Mouse (Mus musculus) intestine, embryonic 15.5 days (tissue): ENCODE measurements at regions not wholly inside any gene's neighbourhood (a gene's known extent, or its start where the extent isn't known, plus 50 kb on each side); places are given as distances from the start of the nearest gene placed in this dataset.
"Not testable (repeated sequence)": the region's sequence is repeated elsewhere in the genome, so short reads cannot be mapped to it uniquely, and the experiment has no call there.

Experiments
- ATAC-seq: fragments of 200-750 bp; cut with Nextera tagmentation; 2 replicates; pipeline ENCODE4 v1.8.0; 2017; ENCODE audit warnings: moderate TSS enrichment, moderate library complexity
- H3K27ac ChIP-seq: fragments of 300-500 bp; sonication (generic); 2 replicates; pipeline ENCODE4 v1.5.1; 2015; ENCODE audit warnings: mild to moderate bottlenecking, inconsistent platforms
- H3K27me3 ChIP-seq: fragments of 300-500 bp; sonication (generic); replicated peaks from 2 replicates; pipeline ENCODE4 v1.6.1; 2015; ENCODE audit warnings: inconsistent platforms
- H3K36me3 ChIP-seq: fragments of 300-500 bp; sonication (generic); 2 replicates; pipeline ENCODE4 v1.6.1; 2015; ENCODE audit warnings: inconsistent platforms
- H3K4me1 ChIP-seq: fragments of 300-500 bp; sonication (generic); replicated peaks from 2 replicates; pipeline ENCODE4 v1.6.1; 2015; ENCODE audit warnings: inconsistent platforms
- H3K4me2 ChIP-seq: fragments of 300-500 bp; sonication (generic); replicated peaks from 2 replicates; pipeline ENCODE4 v1.6.1; 2015; ENCODE audit warnings: mild to moderate bottlenecking, inconsistent platforms
- H3K4me3 ChIP-seq: fragments of 300-500 bp; sonication (generic); replicated peaks from 2 replicates; pipeline ENCODE4 v1.5.1; 2015; ENCODE audit warnings: inconsistent platforms
- H3K9ac ChIP-seq: fragments of 300-500 bp; sonication (generic); 2 replicates; pipeline ENCODE4 v1.6.1; 2015; ENCODE audit warnings: inconsistent platforms
- H3K9me3 ChIP-seq: fragments of 300-500 bp; sonication (generic); 2 replicates; pipeline ENCODE4 v1.6.1; 2016; ENCODE audit warnings: inconsistent platforms
- WGBS: fragments of 180-500 bp; shearing (Covaris S2); methylation state at CpG from one replicate; pipeline ENCODE4 v1.1.7; 2015; 5-methylcytosine and 5-hydroxymethylcytosine counted together

GRCm38 (mm10) chr14:58321234-58321633, 250.9 kb downstream of the Fgf9 start:
- Histone ChIP-seq H3K4me1 (no peaks in the 10 kb centered on the region), H3K9ac (no peak overlapping the region), H3K9me3 (no peaks in the 10 kb centered on the region), H3K4me3 (no peak overlapping the region), H3K4me2 (no peak overlapping the region), H3K27ac (no peak overlapping the region), H3K27me3 (no peaks in the 10 kb centered on the region), H3K36me3 (no peaks in the 10 kb centered on the region)
- ATAC-seq: no peak
- 76% methylated on average over 5 of the region's 5 CpGs for WGBS

DNA sequence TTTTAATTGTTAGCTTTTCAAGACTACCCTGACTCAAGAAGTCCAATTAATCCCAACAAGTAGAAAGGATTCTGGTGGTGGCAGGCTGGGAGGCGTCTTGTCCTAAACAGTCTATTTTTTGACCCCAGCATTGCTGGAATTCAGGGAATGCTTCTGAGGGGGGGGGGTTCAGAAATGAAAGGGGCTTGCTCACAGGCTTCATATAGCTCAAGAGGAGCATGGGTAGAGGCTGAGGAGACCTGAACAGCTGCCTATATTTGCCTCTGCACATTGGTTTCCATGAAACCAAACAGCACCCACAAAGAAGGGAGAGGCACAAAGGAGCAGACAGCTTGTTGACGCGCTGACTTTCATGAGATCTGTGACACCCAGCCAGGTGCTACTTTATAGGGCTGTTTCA, 247.3 kb downstream of the Fgf9 start:
- H3K27me3 ChIP-seq: no peaks in the 10 kb centered on the region
- H3K27ac ChIP-seq: no peak overlapping the region
- WGBS: 76% methylated on average over 3 of the region's 3 CpGs
- H3K4me2 ChIP-seq: no peak overlapping the region
- no peak overlapping the region for H3K9ac ChIP-seq
- no peaks in the 10 kb centered on the region for H3K36me3 ChIP-seq
- no peak for ATAC-seq
- H3K4me3 ChIP-seq: no peak overlapping the region
- H3K9me3 ChIP-seq: no peaks in the 10 kb centered on the region
- H3K4me1 ChIP-seq: no peaks in the 10 kb centered on the region

DNA sequence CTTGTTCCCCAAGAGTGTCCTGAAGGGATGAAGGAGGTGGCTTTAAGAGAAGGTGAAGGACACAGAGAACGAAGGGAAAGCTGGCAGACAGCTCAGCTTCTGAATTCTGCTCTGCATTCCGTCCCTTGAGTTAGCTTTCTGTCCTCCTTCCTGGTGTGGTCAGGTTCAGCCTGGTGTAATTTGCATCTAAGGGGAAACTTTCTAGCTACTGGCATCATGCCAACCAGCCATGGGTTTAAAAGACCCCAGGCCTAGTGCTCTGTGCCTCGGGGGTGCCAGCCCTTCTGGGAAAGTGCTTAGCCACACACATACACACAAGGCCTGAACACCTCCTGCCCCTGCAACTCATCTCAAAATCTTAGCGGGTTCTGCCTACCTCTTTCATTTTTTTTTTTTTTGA, 246.9 kb downstream of the Fgf9 start:
- H3K9me3 ChIP-seq: no peaks in the 10 kb centered on the region
- WGBS: 54% methylated on average over 4 of the region's 4 CpGs
- no peak overlapping the region for H3K27ac ChIP-seq
- H3K36me3 ChIP-seq: no peaks in the 10 kb centered on the region
- H3K9ac ChIP-seq: no peak overlapping the region
- no peak for ATAC-seq
- H3K4me2 ChIP-seq: no peak overlapping the region
- no peaks in the 10 kb centered on the region for H3K27me3 ChIP-seq
- no peaks in the 10 kb centered on the region for H3K4me1 ChIP-seq
- H3K4me3 ChIP-seq: no peak overlapping the region

DNA sequence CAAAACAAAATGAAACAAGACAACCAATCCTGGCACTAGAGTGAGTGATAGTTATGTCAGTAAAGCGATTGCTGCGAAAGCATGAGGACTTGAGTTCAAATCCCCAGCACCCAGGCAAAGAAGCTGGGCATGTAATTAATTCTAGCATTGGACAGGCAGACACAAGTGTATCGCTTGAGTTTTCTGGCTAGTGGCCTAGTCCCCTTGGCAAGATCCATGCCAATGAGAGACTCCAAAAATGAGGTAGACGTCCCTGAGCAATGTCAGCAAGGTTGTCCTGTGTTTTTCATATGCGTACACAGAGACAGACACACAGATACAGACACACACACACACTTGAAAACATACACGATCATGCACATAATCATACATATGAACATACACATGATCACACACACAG, 237.3 kb downstream of the Fgf9 start:
- 90% methylated on average over 6 of the region's 6 CpGs for WGBS
- Histone ChIP-seq H3K27ac (no peak overlapping the region), H3K4me1 (no peaks in the 10 kb centered on the region)

DNA sequence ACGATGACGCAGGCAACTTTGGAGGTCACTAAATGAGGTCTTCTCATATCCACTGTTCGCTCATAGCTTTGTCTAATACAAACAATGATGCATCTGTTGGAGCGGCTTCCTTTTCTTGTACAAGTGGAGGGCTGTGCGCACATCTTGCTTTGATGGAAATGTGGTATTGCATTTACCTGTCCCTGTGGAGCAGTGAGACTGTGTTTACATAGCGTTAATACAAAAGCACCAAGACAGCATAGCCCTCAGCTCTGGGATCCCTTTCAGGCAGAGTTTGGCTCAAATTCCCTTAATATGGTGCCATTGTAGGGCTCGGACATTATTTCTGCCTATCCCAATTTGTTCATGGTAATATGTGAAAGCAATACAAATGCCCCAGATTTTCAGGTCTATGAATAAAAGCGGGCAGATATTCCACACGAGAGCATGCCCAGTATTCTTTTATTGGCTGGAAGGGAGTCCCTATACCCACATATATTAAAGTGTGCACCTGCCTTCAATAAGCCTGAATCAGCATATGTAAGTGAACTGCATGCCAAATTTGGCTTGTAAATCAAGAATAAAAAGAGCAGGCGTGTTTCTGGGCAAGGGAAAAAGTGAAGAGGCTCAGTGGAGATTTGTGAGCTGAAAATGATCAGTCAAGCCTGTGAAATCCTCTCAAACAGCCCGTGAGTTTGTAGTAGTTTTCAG, 236.6 kb downstream of the Fgf9 start:
- H3K9me3 ChIP-seq: no peaks in the 10 kb centered on the region
- H3K27ac ChIP-seq: no peak overlapping the region
- no peaks in the 10 kb centered on the region for H3K4me1 ChIP-seq
- H3K4me3 ChIP-seq: no peak overlapping the region
- 84% methylated on average over 11 of the region's 11 CpGs for WGBS
- H3K36me3 ChIP-seq: no peaks in the 10 kb centered on the region
- H3K27me3 ChIP-seq: no peaks in the 10 kb centered on the region
- H3K4me2 ChIP-seq: no peak overlapping the region
- no peak overlapping the region for H3K9ac ChIP-seq
- ATAC-seq: no peak

More for the DNA sequence above, 237.3 kb downstream of the Fgf9 start:
- Histone ChIP-seq H3K4me2 (no peak overlapping the region), H3K9ac (no peak overlapping the region), H3K9me3 (no peaks in the 10 kb centered on the region), H3K27me3 (no peaks in the 10 kb centered on the region), H3K36me3 (no peaks in the 10 kb centered on the region), H3K4me3 (no peak overlapping the region)
- ATAC-seq: no peak

GRCm38 (mm10) chr14:58300411-58300887, 230.1 kb downstream of the Fgf9 start:
- H3K27ac ChIP-seq: no peak overlapping the region; the same call in 1 of the 2 replicates
- no peaks in the 10 kb centered on the region for H3K36me3 ChIP-seq
- no peak overlapping the region for H3K4me2 ChIP-seq
- WGBS: 48% methylated on average over 10 of the region's 10 CpGs
- no peaks in the 10 kb centered on the region for H3K4me1 ChIP-seq
- H3K4me3 ChIP-seq: no peak overlapping the region
- H3K27me3 ChIP-seq: no peaks in the 10 kb centered on the region
- ATAC-seq: peak; percentile 43
- H3K9me3 ChIP-seq: no peaks in the 10 kb centered on the region
- H3K9ac ChIP-seq: no peak overlapping the region

DNA sequence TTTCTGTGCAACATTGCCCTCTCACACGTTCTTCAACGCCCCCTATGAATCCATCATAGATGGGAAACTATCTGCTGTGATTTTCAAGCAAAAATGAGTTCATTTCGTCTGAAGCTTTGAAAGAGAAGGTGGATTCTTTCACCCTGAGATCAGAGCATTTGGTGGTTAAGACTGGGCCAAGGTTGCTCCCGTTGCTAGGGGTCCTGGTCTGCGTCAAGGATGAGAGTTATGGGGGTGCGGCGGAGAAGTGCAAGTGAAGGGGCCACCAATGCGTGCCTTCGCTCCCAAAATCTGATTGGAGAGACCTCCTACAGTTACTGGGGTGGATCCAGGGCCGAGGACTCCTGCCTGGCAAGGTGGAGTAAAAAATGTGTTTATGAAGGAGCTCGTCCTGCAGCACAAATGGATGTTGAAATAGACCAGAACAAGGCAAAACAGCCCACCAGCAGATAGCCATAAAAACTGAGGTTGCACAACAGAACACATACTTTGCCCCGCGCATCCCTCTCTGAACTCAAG, 215.7 kb downstream of the Fgf9 start:
- Histone ChIP-seq H3K4me3 (no peak overlapping the region), H3K27ac (no peak overlapping the region)
- peak; percentile 34; the same call in 1 of the 2 replicates for ATAC-seq

GRCm38 (mm10) chr14:58282708-58283290, 212.5 kb downstream of the Fgf9 start:
- Histone ChIP-seq H3K9ac (no peak overlapping the region), H3K27me3 (no peaks in the 10 kb centered on the region), H3K27ac (no peak overlapping the region), H3K36me3 (no peaks in the 10 kb centered on the region), H3K9me3 (no peaks in the 10 kb centered on the region), H3K4me1 (0 out of 2 replicates have a peak, but pooled peaks cover 7% of the 10 kb centered on the region), H3K4me3 (no peak overlapping the region), H3K4me2 (peak overlapping the region; percentile 38)
- ATAC-seq: peak; percentile 79
- 30% methylated on average over 15 of the region's 15 CpGs for WGBS

More for the DNA sequence above, 215.7 kb downstream of the Fgf9 start:
- Histone ChIP-seq H3K36me3 (no peaks in the 10 kb centered on the region), H3K27me3 (no peaks in the 10 kb centered on the region), H3K4me2 (no peak overlapping the region), H3K9me3 (no peaks in the 10 kb centered on the region), H3K9ac (no peak overlapping the region), H3K4me1 (0 out of 2 replicates have a peak, but pooled peaks cover 7% of the 10 kb centered on the region)
- WGBS: 47% methylated on average over 13 of the region's 13 CpGs

DNA sequence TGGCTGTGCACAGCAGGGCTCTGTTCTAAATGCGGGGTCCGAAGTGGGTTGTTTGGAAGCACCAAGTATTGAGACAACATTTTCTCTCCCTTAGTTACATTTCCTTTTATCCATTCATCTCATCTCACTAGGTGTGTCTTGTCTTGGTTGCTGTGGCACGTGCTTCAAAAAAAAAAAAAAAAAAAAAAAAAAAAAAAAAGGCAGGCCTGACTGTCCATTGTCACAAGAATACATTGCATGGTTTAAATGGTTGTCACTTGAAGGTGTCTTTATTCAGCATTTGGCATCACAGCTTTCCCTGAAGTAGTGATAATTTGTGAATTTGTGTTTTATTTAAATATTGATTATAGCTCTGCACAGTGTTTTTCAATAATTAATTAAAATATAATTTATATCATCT, 211.9 kb downstream of the Fgf9 start:
- H3K4me2 ChIP-seq: peak overlapping the region; percentile 38; the same call in 1 of the 2 replicates
- WGBS: 79% methylated on average over 3 of the region's 3 CpGs
- 0 out of 2 replicates have a peak, but pooled peaks cover 7% of the 10 kb centered on the region for H3K4me1 ChIP-seq
- H3K9me3 ChIP-seq: no peaks in the 10 kb centered on the region
- no peak for ATAC-seq
- H3K27me3 ChIP-seq: no peaks in the 10 kb centered on the region
- H3K4me3 ChIP-seq: no peak overlapping the region
- H3K27ac ChIP-seq: no peak overlapping the region
- no peaks in the 10 kb centered on the region for H3K36me3 ChIP-seq
- H3K9ac ChIP-seq: no peak overlapping the region

DNA sequence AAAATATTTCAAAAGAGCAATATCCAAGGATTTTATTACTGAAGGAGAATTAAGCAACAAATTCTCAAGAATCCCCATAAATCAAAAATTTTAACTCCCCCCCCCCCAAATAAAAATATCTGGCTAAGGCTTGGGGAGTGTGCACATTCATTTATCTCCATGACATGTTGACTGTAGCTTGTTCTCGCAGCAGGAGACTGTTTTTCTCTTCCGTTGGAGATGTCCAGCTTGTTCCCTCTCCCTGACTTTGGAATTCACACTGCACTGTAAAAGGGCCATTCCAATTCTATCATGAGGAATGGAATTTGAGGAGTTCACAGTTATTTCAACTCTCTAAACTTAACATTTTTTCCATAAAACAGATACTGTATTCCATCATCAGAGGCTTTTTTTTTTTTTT, 204.1 kb downstream of the Fgf9 start:
- not testable (repeated sequence) for H3K36me3 ChIP-seq, H3K27me3 ChIP-seq, H3K4me1 ChIP-seq, H3K9ac ChIP-seq, H3K4me2 ChIP-seq, ATAC-seq, H3K9me3 ChIP-seq, H3K27ac ChIP-seq, H3K4me3 ChIP-seq
- WGBS: 33% methylated on average over 2 of the region's 2 CpGs

DNA sequence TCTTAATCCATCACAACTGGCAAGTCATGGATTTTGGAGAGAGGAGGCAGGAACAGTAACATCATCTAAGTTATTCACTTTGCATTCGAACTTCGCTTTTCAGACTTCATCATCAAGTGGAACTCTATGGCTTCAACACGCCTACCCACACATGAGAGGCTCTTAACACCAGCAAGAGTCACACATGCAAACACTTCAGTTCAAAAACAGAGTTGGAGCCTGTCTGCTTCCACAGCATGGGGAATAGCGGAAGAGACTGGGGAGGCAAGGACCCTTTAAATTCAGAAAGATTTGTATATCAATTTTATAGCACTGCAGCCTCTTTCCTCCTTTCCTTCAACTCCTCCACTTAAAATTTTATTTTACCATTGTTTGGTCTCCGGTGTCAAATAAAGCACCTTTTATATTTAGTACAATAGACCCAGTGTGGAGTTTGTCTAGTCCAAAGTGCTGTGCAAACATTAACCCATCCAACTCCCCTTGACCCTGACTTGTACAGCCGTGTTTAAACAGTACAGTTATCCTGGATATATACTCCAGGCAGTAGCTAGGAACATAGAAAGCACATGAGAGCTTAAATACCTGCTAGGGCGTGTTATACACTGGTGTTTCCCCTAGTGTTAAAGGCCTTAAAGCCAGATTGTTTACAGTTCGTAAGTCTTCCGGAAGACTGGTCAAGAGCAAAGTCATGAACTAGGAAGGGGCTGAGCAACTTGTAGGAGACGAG, 203.5 kb downstream of the Fgf9 start:
- no peak overlapping the region for H3K27ac ChIP-seq
- no peak overlapping the region for H3K4me2 ChIP-seq
- no peak overlapping the region for H3K9ac ChIP-seq
- no peaks in the 10 kb centered on the region for H3K27me3 ChIP-seq
- no peaks in the 10 kb centered on the region for H3K9me3 ChIP-seq
- WGBS: 48% methylated on average over 10 of the region's 10 CpGs
- H3K4me3 ChIP-seq: no peak overlapping the region
- H3K36me3 ChIP-seq: no peaks in the 10 kb centered on the region
- peak; percentile 72; the same call in 1 of the 2 replicates for ATAC-seq
- 0 out of 2 replicates have a peak, but pooled peaks cover 3% of the 10 kb centered on the region for H3K4me1 ChIP-seq

DNA sequence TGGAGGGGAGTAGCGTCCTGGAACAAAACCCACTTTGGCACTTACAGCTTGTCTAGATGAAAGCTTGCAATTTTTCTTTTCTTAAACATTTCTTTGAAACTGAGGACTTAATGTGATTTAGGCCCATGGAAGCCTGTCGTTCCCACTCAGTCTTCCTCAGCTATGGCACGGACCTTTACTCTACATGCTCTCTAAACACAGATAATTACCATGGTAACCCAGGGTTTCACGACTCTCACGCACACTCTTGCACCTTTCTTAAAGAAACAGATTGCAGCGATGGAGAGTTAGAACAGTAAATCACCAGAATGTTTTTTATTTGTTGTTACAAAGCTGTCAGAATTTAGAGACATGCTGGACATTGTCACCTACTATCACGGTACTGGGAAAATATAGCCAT, 195.0 kb downstream of the Fgf9 start:
- H3K9ac ChIP-seq: no peak overlapping the region
- peak overlapping the region; percentile 35 for H3K4me2 ChIP-seq
- no peak overlapping the region for H3K27ac ChIP-seq
- no peaks in the 10 kb centered on the region for H3K36me3 ChIP-seq
- WGBS: 19% methylated on average over 7 of the region's 7 CpGs
- H3K9me3 ChIP-seq: no peaks in the 10 kb centered on the region
- ATAC-seq: peak; percentile 91
- no peaks in the 10 kb centered on the region for H3K27me3 ChIP-seq
- H3K4me1 ChIP-seq: no peaks in the 10 kb centered on the region
- no peak overlapping the region for H3K4me3 ChIP-seq
